Mouse (Mus musculus) adrenal gland, postnatal 4 days (tissue): ENCODE data around the gene Zfp617. TPM values are rescaled to one million over a fixed set of nuclear protein-coding genes. Genes with fewer than 3 reads are reported as not detected.
"Not testable (repeated sequence)": the region's sequence is repeated elsewhere in the genome, so short reads cannot be mapped to it uniquely, and the experiment has no call there.

Experiments
- DNase-seq, 2 experiments: peaks; one replicate each; pipeline ENCODE4 v3.0.0; 2021 to 2022; ENCODE audit warnings: low spot score in 2 of 2, mixed read lengths in 2 of 2
- long read RNA-seq, 2 experiments: library from polyadenylated mRNA; stranded (forward); transcript quantifications; one replicate each; pipeline ENCODE4 v2.0.0; 2021
- total RNA-seq, 2 experiments: library from RNA; stranded (reverse); gene quantifications; 2 replicates each; pipeline ENCODE4 v1.2.3; 2021

Zfp617 gene
- total RNA-seq = 10 to 100 TPM; 32.4 to 37.2 TPM
- long read RNA-seq, experiment 1, partial matches to known transcripts = 0 of 8 reads
- long read RNA-seq, experiment 1, other reads (novel, unspliced or antisense) = 7 of 8 reads
- long read RNA-seq, experiment 2, transcript Zfp617-201 (4 exons, 2,920 nt) = major isoform, 7 of 24 reads
- long read RNA-seq, experiment 2, partial matches to known transcripts = 7 of 24 reads
- long read RNA-seq, experiment 2, other reads (novel, unspliced or antisense) = 9 of 24 reads

DNA sequence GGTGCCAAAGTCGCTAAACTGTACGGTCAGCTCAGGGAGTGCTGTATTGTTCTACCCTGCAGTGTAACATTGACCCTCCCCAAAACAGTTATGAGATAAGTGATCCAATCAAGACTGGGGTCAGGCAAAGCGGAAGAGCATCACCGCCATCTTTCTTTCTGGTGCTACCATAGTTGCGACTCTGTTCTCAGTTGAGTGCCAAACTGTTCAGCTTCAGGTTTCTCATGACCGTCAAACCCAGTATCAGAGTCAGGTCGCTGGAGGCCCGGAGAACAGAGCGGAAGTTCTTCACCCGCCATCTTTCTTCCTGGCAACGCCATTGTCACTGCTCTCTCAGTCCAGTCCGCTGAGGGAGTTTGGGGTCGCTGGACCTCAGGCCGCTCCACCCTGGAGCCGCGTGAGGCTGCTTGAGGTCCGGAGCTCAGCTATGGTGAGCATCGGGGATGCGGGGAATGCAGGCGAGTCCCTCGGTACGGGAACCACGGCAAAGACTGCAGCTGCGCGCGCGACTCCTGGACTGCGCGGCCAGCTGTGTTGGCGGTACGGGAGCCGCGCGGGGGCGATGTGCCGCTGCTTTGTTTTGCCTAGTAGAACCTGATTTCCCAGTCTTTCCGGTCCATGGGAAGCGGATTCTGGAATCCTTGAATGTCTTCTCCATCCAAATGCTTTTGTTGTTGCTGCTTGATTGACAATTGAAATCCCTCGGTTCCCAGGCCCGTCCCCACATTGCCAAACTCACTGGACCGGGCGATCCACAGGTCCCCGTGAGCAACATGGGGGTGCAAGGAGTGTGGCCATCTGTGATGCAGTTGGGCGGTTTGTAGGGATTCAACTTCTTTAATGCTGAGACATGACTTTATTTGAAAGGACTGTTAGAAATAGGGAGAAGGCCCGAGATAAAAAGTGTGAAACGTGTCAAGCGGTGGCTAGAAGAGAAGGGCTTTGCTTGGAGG lies at the start of gene Zfp617, which contains the start of gene Zfp882:
Gene Zfp617 (plus strand): TSS at position 327 of the 953 bp plus-strand sequence.
Gene Zfp882 (plus strand): TSS at position 300 of the 953 bp plus-strand sequence.
- peak; percentile 66 to 77 for DNase-seq

DNA sequence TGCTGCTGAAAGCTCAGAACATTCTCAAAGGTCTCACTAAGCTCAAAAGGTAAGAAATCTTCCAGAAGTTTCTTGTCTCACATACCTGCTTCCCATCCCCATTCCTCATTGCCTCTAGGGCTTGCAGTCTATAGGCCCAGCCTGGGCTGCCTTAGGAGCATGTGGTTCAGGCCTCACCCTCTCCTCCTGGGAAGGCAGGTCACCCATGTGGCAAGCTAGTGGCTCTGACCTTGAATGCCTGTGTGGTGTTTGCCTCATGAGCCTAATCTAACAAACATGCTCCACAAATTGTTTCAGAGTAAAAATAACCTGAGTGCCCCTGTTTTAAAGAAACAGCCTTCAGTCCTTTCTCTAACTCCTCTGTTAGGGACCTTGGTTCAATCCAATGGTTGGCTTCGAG lies 46.9 kb upstream of the Zfp617 start:
- DNase-seq = not testable (repeated sequence)

DNA sequence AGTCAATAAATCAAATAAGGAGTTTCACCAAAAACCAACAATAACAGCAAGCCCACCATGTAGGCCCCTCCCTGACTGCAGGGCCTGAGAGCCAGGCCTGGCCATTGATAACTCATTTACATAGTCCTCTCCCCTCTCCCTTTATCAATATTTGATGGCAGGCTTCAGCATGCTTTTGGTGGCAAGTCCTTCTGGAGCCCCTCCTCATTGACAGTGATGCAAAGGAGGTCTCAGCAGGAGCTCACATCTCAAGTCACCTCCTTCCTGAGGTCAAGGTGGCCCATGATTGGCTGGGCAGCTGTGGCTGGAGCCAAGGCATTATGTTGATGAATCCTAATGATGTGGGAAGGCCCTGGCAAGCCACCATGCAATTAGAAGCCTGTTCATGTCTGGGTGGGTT lies 46.4 kb upstream of the Zfp617 start:
- DNase-seq = not testable (repeated sequence)

DNA sequence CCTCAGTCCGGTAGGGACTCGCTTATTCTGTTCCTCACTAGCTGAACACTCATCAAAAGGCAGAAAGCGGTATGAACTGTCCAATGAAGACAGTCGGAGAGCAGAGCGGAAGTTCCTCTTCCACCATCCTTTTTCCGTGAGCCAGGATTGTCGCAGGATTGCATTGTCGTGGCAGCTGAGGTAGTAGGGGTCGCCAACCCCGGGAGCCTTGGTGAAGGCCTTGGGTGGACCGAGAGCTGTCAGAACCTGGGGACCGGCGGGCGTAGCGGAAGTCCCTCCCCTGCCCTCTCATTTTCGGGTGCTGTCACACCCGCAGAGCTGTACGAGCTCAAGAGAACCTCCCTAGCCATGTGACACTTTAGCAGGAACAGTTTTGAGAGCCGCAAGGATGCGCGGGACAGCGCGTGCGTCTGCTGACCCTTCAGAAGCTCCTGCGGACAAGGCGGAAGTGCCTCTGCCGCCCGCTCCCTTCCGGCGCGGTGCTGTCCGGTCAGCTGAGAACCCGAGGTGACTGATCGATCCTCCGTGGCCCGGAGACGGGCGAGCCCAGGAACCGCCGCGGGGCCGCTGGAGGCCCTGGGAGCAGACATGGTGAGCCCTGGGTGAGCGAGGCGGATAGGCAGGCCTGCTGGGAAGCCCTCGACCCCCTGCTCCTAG lies 26.7 kb upstream of the Zfp617 start, which contains the start of gene Zfp709:
Gene Zfp709 (plus strand): TSS at position 402 of the 657 bp plus-strand sequence.
- DNase-seq = peak; percentile 46 to 48

DNA sequence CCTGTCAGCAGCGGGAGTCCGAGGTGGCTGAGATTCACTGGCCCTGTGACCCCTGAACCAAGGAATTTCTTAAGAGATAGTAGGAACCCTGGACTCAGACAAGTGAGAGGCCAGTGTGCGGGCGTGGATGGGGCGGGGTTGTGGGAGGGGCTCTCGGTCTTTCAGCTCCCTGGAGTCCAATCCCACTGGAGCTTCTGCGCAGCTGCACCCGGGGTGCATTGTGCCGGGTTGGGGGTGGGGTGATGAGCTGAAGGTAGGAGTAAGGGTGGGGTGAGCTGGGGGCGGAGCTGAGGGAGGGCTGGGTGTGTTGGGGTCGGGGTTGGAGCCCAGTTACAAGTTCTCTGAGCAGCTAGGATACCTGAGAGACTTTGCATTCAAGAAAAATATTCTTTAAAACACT lies 7.8 kb upstream of the Zfp617 start:
- DNase-seq = not testable (repeated sequence)

DNA sequence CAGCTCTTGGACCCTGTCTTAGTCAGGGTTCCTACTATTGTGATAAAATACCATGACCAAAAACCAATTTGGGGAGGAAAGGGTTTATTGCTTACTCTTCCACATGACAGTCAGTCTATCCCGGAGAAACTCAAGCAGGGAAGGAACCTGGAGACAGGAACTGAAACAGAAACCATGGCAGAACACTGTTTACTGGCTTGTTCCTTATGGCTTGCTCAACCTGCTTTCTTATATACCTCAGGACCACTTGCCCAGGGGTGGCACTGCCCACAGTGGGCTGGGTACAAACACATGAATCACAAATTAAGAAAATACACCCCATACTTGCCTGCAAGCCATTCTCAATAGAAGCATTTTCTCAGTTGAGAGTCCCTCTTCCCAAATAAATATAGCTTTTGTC lies 5.4 kb upstream of the Zfp617 start:
- DNase-seq = not testable (repeated sequence)

DNA sequence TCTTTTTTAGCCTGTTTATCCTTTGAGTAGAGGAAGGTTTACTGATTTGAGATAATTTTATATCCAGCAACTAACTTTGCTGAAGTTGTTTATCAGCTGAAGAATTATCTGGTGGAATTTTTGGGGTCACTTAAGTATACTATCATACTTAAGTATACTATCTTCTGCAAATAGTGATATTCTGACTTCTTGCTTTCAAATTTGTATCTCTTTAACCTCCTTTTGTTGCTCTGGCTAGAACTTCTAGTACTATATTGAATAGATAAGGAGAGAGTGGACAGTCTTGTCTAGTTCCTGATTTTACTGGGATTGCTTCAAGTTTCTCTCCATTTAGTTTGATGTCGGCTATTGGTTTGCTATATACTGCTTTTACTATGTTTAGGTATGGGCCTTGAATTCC lies 1.6 kb upstream of the Zfp617 start:
- DNase-seq = no peak

DNA sequence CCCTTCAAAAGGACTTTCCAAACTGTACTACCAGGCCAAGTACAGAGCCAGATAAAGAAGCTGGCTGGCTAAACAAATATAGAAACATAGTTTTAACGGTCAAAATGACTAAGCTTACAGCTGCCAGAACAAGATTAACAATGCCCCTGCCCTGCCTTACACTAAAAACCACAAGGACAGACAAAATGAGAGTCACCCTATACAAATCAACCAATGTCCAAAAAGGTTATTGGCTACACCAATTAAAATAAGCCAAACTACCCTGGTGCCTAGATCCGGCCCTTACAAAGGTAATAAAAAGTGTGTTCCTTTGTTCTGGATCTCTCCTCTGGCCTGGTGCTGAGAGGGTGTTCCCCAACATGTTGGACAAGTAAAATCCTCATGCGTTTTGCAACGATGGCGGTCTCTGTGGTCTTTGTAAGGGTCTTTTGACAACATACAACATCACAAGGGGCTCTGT lies 607 bp upstream of the Zfp617 start:
- no peak for DNase-seq

DNA sequence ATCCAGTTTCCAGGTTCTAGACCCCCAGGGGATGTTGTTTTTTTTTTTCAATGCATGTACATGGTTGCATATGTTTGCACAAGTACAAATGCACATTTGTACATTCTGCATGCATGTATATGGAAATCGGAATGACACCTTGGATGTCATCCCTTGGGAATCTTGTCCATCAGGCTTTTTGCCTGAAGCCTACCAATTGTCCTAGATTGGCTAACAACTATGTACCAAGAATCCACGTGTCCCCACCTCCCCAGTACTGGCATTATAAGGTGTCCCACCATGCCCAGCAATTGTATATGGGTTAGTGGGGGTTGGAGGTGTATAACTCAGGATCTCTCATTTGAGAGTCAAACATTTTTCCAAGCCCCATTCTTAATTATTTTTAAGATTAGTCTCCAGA lies 3.9 kb downstream of the Zfp617 start:
- DNase-seq = no peak

DNA sequence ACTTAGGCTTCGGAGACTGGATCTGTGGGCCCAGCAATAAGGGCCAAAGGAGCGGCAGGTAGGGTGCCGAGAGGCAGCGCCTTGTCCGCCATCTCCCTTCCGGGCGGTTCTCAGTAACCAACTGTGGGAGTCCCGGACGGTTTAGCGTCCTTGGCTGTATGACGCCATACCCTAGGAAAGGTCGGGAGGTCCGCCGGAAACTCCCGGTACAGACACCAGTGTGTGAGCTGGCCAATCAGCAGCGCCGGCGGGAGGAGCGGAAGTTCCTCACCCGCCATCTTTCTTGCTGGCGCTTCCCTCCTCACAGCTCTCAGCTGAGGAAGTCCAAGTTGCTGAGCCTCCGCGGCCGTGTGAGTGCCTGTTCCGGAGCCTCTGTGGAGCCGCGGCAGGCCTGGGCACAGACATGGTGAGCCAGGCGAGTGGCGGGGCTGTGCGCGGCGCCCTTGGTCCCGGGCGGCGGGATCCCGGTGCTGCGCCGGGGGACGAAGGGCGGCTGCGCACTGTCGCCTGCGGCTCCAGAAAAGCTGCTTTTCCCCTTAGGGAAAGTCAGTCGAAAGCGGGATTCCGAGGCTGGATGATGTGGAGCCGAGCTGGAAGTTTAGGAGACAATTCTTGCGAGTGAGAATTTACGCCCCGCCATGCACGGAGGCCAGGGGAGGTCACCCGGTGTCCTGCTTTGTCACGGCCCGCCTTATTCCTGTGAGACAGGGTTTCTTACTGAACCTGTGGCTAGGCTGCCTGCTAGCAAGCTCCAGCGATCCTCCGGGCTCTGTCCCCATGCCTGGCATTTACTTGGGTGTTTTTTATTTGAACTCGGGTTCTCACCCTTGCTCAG lies 14.3 kb downstream of the Zfp617 start:
- DNase-seq = peak; percentile 78 to 89

DNA sequence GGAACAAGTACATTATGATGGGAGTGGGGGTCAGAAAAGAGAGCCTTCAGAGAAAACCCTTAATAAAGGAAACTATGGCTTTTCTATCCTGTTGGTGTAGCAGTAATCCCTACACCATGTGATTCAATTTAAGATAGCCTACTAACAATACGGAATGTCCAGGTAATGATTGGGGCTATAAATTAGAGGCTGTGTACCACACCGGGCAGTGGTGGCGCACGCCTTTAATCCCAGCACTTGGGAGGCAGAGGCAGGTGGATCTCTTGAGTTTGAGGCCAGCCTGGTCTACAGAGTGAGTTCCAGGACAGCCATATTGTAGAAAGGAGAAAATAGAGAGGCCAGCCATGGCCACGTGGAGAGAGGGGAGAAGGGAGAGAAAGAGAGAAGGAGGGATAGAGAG lies 17.4 kb downstream of the Zfp617 start:
- no peak for DNase-seq

DNA sequence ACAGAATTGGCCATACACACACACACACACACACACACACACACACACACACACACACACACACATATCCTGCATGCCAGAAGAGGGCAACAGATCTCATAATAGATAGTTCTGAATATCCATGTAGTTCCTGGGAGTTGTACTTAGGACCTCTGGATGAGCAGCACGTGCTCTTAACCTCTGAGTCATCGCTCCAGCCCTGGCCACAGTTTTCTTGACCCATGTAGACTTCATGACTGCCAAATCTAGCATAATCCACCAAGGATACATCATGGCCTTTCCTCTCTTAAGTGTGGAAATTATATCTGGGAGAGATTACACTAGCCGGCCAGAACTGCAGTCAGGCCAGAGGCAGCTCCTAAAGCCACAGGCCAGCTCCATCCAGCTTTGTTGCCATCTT lies 18.1 kb downstream of the Zfp617 start:
- DNase-seq = no peak

DNA sequence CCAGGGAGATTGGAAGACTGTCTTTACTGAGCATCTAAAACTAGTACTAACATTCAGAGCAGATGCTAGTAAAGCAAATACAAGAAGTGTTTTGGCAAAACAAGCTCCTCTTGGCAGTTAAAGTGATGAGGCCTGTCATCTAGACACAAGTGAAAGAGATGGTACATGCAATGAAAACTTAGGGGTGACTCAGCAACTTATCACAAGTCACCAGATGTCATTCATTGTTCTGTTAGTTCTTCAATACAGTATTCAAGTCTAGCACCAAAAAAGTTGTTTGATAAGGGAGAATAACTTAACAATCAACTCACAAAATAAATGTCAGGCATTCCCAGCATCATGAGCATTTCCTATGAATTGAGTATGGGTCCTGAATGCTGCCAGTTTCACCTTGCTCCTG lies 19.3 kb downstream of the Zfp617 start:
- no peak for DNase-seq

DNA sequence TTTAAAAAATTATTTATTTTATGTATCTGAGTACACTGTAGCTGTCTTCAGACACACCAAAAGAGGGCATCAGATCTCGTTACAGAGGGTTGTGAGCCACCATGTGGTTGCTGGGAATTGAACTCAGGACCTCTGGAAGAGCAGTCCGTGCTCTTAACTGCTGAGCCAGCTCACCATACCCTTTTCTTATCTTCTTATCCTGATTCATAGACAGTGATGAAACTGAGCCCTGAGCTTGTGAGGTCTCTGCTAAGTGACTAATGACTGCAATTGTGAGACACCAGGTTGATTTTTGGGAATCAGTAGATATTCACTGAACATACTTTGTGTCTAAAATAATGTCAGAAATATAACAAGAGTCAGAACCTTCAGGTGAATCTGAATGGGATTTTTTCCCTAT lies 29.6 kb downstream of the Zfp617 start:
- not testable (repeated sequence) for DNase-seq

DNA sequence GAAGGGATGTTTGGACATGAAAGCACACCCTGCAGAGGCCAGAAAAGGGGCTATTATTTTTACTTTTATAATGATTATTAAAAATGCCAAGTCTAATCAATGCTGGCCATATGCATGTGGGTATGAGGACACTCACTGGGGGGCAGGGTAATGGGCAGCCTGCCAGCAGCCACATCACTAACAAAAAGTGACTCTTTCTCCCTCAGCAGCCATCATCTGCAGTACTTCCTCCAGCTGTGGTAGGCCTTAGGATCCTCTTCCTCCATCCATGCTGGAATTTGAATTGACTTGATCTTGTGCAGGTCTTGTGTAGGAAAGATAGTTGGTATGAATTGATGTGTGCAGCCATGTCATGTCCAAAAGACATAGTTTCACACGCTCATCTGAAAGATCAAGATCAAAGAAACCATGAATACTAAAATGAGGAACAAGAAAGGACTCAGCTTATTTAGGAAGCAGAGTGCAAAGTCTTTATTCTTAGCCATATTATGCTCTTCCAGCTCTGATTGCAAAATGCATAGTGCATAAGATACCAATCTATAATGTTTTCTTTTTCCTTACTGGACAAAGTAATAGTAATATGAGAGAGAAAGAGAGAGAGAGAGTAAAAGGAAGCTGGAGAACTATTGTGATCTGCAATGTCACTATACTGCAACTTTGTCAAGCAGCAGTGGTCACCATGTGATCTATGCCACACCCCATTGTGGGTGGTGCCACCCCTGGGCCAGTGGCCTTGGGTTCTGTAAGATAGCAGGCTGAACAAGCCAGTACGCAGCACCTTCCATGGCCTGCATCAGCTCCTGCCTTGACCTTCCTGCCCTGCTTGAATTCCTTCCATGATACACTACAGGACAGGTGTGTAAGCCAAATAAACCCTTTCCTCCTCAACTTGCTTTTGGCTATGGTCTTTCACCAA lies 32.1 kb downstream of the Zfp617 start:
- DNase-seq = no peak

DNA sequence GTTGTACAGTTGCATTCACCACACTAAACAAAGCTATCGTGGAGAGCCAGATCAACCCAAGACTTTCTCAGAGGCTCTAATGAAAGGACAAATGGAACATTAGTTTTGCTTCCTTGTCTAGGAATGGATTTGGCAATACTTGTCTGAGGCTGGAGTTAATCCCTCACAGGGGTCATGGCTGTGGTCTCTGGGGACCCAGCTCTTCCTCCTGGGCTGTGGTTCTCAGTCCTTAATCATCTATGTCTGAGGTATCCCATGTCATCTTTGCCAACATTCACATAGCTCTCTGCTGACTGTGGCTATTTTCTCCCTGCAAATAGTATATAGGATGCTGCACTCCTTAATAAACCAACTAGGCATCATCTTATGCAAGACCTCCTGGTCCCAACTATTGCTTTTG lies 33.3 kb downstream of the Zfp617 start:
- no peak for DNase-seq

DNA sequence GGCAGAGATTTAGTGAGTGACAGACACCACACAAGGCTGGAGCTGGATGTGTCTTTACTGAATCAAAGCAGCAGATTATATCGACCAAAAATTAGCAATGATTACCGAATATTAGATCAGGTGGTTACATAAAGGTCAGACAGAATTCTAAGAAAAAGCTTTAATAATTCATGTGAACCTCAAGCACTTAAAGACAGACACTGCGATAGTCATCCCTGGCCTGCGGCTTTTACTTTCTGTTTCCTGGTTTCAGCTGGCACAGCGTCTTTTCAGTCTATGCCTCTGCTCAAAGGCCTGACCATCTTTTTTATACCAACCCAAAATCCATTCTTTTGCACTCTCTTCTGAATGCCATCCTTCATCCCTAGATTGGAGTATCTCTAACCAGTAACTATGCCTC lies 40.2 kb downstream of the Zfp617 start:
- no peak for DNase-seq

DNA sequence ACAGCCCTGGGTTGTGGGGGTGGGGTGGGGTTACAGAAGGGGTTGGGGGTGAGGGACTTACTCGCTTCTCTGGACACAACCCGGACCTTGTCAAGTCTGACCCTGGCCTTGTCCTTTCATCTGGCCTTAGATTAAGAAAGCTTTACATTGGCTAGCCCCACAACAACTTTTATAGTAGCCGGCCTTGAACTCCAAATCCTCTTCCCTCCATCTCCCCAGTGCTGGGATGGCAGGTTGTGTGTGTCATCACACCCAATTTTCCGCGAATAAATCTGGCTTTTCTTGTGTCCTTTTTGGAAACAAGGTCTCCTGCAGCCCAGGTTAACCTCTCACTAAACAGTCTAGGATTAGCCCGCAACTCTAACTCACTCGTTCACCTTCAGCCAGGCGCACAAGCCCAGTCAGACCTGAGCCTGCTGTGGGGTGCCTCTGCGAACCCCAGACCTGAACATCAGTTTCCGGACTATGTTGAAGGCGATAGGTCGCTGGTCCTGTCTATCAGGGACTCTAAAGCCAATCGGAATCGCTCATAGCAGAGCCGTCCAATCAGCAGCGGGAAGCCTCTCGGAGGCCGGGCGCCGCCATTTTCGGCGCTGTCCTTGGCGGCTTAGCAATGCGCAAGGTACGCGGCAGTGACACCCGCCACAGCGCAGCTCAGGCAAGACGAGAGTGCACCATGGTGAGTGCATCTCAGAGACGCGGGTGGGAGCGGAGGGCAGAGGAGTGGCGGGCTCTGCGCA lies 42.2 kb downstream of the Zfp617 start, which contains the start of gene Zfp961:
Gene Zfp961 (plus strand): TSS at position 557 of the 740 bp plus-strand sequence.
- DNase-seq = peak; percentile 94 to 95
